Mouse (Mus musculus) urinary bladder, postnatal 10 days (tissue): ENCODE data around the gene Aox4.

Source experiments
- DNase-seq: peaks from one replicate; pipeline ENCODE4 v3.0.0; 2022; ENCODE audit warnings: low spot score

The Aox4 gene

GRCm38 (mm10) chr1:58302015-58302414 is 91.8 kb downstream of the Aox4 start:
- no peak for DNase-seq

GRCm38 (mm10) chr1:58303009-58303408 is 92.8 kb downstream of the Aox4 start:
- DNase-seq: no peak

- no peak for DNase-seq
Measured at GRCm38 (mm10) chr1:58303726-58304125, 93.5 kb downstream of the Aox4 start.

- no peak for DNase-seq
Measured at GRCm38 (mm10) chr1:58304296-58304695, 94.1 kb downstream of the Aox4 start.

GRCm38 (mm10) chr1:58307181-58307580 is 97.0 kb downstream of the Aox4 start:
- DNase-seq: no peak

GRCm38 (mm10) chr1:58308594-58308993 is 98.4 kb downstream of the Aox4 start:
- DNase-seq: no peak

- DNase-seq: no peak
Measured at GRCm38 (mm10) chr1:58309853-58310252, 99.7 kb downstream of the Aox4 start.

- no peak for DNase-seq
Measured at GRCm38 (mm10) chr1:58311221-58311864, 101.1 kb downstream of the Aox4 start.

- no peak for DNase-seq
Measured at GRCm38 (mm10) chr1:58313173-58313572, 103.0 kb downstream of the Aox4 start.

GRCm38 (mm10) chr1:58315532-58315931 is 105.3 kb downstream of the Aox4 start:
- no peak for DNase-seq
